8 mouse cellular contexts compared by ENCODE assay signal in the genomic region with DNA sequence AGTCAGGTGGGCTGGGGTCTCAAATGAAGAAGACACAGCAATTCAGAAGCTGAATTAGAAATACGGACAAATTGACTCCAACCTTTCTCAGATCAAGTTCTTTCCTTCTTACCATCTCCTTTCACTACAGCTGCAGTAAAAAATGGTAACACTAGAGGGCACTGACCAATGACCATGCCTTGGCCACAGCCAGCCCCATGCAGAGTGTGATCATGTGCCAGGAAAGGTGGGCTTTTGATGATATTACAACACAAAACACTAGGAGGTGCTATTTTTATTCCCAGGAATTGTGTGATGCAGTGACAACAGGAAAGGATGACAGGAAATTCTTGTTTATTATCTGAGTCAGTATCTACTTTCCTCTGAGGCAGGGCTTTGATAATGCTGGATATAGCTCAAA. TPM values are rescaled to one million over a fixed set of nuclear protein-coding genes. Genes with fewer than 3 reads are reported as not detected.
DNase-seq lines count a peak whose midpoint lies in the region; TF ChIP-seq lines count a peak whose summit lies in the region.

No protein-coding gene starts in this region.

- WGBS in hindbrain, embryonic 10.5 days, result 58% methylated on average over 1 of the region's 1 CpGs

- no peaks in the 10 kb centered on the region for H3K36me3 ChIP-seq in hindbrain, embryonic 10.5 days

- peak; percentile 8 for DNase-seq in layer of hippocampus, adult 9-11 months
- DNase-seq in layer of hippocampus, postnatal 36 days, result no peak
- peak; percentile 22 for DNase-seq in NIH3T3 (ENCODE audit: low read depth)
- peak; percentile 35 for DNase-seq in lung, postnatal 14 days
- no peak for DNase-seq in gastrocnemius, postnatal 25 days
- no peak for DNase-seq in hindbrain, embryonic 10.5 days (ENCODE audit: low spot score)
- no peak for DNase-seq in right cerebral cortex, adult 18-20 months

- no peaks in the 10 kb centered on the region for H3K9me3 ChIP-seq in hindbrain, embryonic 10.5 days

- no peak for TF ChIP-seq POLR2A in embryonic fibroblast, embryonic 13.5 days (IDR thresholded peaks at IDR 0.05; ENCODE audit: low read depth, low read length)

- H3K27me3 ChIP-seq in hindbrain, embryonic 10.5 days (ENCODE audit: insufficient read depth, poor library complexity, severe bottlenecking), result no peaks in the 10 kb centered on the region

- H3K4me1 ChIP-seq in embryonic fibroblast, embryonic 13.5 days (ENCODE audit: control insufficient read depth, insufficient read depth, low read length), result no peaks in the 10 kb centered on the region
- no peaks in the 10 kb centered on the region for H3K4me1 ChIP-seq in hindbrain, embryonic 10.5 days (replicated peaks)

- no peak overlapping the region for H3K4me3 ChIP-seq in embryonic fibroblast, embryonic 13.5 days (ENCODE audit: insufficient read depth, low read length)
- no peak overlapping the region for H3K4me3 ChIP-seq in hindbrain, embryonic 10.5 days

- peak; percentile 18; the same call in 1 of the 2 replicates for TF ChIP-seq CTCF in embryonic fibroblast, embryonic 13.5 days (IDR thresholded peaks at IDR 0.05; ENCODE audit: borderline replicate concordance, insufficient read depth, low read length)

- no peak overlapping the region for H3K27ac ChIP-seq in embryonic fibroblast, embryonic 13.5 days (ENCODE audit: insufficient read depth, low read length)
- no peak overlapping the region for H3K27ac ChIP-seq in hindbrain, embryonic 10.5 days

RNA-seq across cellular contexts. Expression of gene Ccr3, which starts 11.6 kb away (rescaled TPM):
- total RNA-seq in layer of hippocampus, postnatal 36 days (2021), result not detected
- polyA plus RNA-seq in embryonic fibroblast, embryonic 13.5 days (2011; ENCODE audit: insufficient read length, low read depth, missing spikeins), result not detected in 2 replicates
- not detected for total RNA-seq in gastrocnemius, postnatal 25 days (2021)
- not detected in 2 replicates for polyA plus RNA-seq in hindbrain, embryonic 10.5 days (2016; fragmentation: Nextera tagmentation; extraction: Ambion mirVana)

RNA-seq across cellular contexts. Expression of gene Ccr1l1, which starts 55.1 kb away (rescaled TPM):
- not detected for total RNA-seq in layer of hippocampus, postnatal 36 days (2021)
- not detected in 2 replicates for polyA plus RNA-seq in embryonic fibroblast, embryonic 13.5 days (2011; ENCODE audit: insufficient read length, low read depth, missing spikeins)
- total RNA-seq in gastrocnemius, postnatal 25 days (2021), result not detected
- not detected in 2 replicates for polyA plus RNA-seq in hindbrain, embryonic 10.5 days (2016; fragmentation: Nextera tagmentation; extraction: Ambion mirVana)

Comparison
In these comparisons a context has a peak if more than half of its experiments do, and no peak if none do; other contexts are left out.
1. DNase-seq: peak in layer of hippocampus, adult 9-11 months (single experiment), NIH3T3 (single experiment) and lung, postnatal 14 days (single experiment); none in layer of hippocampus, postnatal 36 days (0 of 2), gastrocnemius, postnatal 25 days (single experiment), hindbrain, embryonic 10.5 days (single experiment) and right cerebral cortex, adult 18-20 months (single experiment).